Mouse (Mus musculus): Measurements from ENCODE around the gene Zfp940.
A peak's percentile ranks its signal among the peaks of the same experiment; 100 is the strongest.

Gene Zfp940

DNA sequence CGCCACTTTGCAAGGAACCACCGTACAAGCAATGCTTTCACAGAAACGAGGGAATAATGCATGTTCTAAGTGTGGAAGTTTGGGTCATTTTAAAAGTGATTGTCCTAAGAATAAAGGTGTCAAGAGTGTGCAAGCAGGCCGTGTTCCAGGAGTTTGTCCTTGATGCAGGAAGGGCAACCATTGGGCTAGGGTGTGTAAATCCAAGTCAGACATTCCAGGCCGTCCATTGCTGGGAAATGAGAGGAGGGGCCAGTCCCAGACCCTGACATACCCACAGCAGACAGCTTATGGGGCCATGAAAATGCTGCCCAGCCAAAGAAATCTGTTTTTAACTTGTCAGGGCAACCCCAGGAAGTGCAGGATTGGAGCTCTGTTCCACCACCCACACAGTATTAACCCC lies 46.4 kb downstream of the Zfp940 start:
- DNase-seq: no peak

DNA sequence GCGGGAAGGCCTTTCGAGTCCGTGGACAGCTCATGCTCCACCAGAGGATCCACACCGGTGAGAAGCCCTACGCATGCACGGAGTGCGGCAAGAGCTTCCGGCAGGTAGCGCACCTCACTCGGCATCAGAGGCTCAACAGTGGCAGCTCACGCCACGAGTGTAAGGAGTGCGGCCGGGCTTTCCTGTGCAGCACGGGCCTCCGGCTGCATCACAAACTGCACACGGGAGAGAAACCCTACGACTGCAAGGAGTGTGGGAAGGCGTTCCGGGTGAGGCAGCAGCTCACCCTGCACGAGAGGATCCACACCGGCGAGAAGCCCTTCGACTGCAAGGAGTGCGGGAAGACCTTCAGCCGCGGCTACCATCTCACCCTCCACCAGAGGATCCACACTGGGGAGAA lies 60.6 kb downstream of the Zfp940 start:
- no peak for DNase-seq

DNA sequence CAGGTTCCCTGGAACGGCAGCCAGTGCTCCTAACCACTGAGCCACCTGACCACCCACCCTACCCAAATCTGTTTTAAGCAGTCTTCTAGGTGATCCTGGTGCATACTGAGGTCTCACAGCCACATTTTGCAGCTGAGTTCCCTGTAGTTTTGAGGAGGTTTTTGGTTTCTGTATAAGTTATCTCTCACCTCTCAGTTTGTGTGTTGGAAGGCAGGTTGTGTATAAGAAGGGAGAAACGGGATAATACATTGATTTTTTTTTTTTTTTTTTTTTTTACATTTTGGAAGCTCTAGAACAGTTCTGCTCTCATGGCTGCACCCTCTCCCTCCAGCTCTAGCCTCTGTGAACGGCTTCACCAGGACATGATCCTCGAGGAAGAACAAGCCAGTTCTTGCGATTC lies 67.6 kb downstream of the Zfp940 start:
- no peak for DNase-seq

DNA sequence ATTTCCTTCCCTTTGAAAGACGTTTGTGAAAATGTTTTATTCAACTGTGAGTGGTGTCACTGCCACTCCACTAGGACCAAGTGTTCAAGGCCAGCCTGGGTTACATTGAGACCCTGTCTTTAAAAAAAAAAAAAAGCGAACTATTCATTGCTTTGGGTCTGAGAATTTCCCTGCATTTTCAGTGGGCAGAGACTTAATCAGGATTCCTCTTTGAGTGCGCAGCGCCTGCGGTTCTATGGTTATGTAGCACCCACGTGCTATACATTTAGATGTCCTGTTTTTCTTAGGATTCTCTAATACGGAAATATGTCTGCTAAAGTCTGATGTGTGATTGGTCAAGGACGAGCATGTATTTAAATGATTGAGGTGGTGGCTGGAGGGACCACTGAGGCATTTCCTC lies 68.4 kb downstream of the Zfp940 start:
- no peak for DNase-seq

DNA sequence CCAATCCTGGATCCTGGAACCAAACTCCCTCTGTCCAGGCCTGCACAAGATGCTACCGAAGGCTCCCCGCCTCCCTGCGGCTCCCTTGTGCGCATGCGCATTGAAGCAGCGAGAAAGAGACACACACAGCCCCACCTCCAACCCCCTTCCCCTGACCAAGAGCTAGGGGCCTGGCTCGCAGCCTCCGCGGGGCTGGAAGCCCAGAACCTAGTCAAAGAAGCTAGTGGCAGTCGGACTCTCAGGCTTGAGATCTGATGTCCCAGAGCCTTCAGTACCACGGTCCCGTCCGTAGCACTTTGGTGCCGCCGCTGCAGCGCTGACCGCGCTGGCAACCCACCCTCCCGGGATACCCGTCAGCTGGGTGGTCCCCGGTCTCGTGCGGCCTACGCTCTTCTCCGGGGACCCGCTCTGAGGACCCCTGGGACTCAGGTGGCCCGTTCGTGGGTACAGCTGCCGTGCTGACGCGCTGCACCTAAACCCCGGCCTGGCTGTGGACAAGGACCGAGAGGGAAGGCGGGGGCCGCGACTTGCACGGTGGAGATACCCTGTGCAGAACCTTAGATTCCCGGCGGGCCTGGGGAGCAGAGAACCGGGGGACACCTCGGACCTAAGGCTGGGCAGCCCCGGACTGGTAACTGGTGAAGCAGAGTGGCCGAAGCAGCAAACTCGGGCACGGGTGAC lies 69.5 kb downstream of the Zfp940 start, which contains the start of gene Zfp30:
Gene Zfp30, plus strand, starts transcription at position 128 of the 681 bp plus-strand sequence.
- peak; percentile 86 to 90 for DNase-seq
